Mouse (Mus musculus): ENCODE results near the gene Gimap4. TPM values are rescaled to one million over a fixed set of nuclear protein-coding genes. Genes with fewer than 3 reads are reported as not detected.

Gimap4 gene
- polyA plus RNA-seq, 1 experiment from 2014 or later, result 4.3 TPM

DNA sequence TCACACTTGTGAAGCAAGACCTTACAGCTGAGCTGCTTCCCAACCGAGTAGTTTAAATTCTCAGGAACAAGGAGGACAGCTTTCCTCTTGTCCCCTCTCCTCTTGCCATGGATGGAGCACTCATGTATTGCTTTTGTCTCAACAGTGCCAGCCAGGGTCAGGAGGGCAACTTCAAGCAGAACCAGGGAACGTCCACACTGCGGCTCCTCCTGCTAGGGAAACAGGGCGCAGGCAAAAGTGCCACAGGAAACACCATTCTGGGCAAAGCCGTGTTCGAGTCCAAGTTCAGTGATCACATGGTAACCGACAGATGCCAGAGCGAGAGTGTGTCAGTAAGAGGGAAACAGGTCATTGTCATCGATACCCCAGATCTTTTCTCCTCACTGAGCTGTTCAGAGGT lies 34.3 kb upstream of the Gimap4 start:
- no peak overlapping the region for H3K4me3 ChIP-seq
- H3K36me3 ChIP-seq, result no peaks in the 10 kb centered on the region
- H3K4me2 ChIP-seq (replicated peaks), result no peak overlapping the region
- H3K9ac ChIP-seq, result no peak overlapping the region
- no peaks in the 10 kb centered on the region for H3K4me1 ChIP-seq
- 90% methylated on average over 9 of the region's 9 CpGs for WGBS
- ATAC-seq (ENCODE audit: low FRiP score, low read depth), result no peak
- no peaks in the 10 kb centered on the region for H3K27me3 ChIP-seq (replicated peaks)
- H3K9me3 ChIP-seq, result no peaks in the 10 kb centered on the region
- H3K27ac ChIP-seq, result no peak overlapping the region

DNA sequence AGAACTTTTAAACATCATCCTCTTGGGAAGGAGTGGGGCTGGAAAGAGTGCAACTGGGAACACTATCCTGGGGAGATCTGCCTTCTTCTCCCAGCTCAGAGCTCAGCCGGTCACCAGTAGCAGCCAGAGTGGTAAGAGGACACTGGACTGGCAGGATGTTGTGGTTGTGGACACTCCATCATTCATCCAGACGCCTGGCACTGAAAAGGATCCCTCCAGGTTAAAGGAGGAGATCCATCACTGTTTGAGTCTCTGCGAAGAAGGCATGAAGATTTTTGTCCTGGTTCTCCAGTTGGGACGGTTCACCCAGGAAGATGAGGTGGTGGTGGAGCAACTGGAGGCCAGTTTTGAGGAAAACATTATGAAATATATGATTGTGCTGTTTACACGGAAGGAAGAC lies 25.6 kb upstream of the Gimap4 start:
- Histone ChIP-seq H3K4me2 (replicated peaks) (no peak overlapping the region), H3K4me3 (no peak overlapping the region), H3K36me3 (no peaks in the 10 kb centered on the region), H3K27me3 (replicated peaks) (no peaks in the 10 kb centered on the region), H3K9me3 (no peaks in the 10 kb centered on the region), H3K4me1 (no peaks in the 10 kb centered on the region), H3K9ac (no peak overlapping the region), H3K27ac (no peak overlapping the region)
- no peak for ATAC-seq (ENCODE audit: low FRiP score, low read depth)
- 86% methylated on average over 5 of the region's 5 CpGs for WGBS

DNA sequence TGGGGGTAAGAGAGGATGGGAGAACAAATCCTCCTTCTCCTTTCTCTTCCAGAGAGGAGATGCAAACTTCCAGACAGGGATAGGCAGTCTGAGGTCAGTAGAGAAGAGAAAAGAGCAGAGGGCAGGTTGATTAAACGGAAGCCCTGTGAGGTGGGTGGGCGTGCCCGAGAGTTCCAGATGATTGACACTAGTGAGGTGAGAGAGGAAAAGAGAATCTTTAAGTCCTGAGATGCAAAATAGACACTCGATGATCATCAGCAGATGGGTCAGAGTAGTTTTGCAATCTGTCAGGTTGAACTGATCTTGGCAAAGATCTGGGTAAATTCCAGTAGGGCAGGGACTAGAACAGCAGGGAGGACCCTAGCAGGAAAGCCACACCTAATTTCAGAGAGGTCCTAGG lies 19.6 kb upstream of the Gimap4 start:
- no peaks in the 10 kb centered on the region for H3K36me3 ChIP-seq
- no peaks in the 10 kb centered on the region for H3K9me3 ChIP-seq
- WGBS, result 94% methylated on average over 4 of the region's 4 CpGs
- no peak overlapping the region for H3K4me2 ChIP-seq (replicated peaks)
- no peak overlapping the region for H3K27ac ChIP-seq
- H3K4me1 ChIP-seq, result no peaks in the 10 kb centered on the region
- H3K27me3 ChIP-seq (replicated peaks), result no peaks in the 10 kb centered on the region
- H3K9ac ChIP-seq, result no peak overlapping the region
- no peak for ATAC-seq (ENCODE audit: low FRiP score, low read depth)
- H3K4me3 ChIP-seq, result no peak overlapping the region

DNA sequence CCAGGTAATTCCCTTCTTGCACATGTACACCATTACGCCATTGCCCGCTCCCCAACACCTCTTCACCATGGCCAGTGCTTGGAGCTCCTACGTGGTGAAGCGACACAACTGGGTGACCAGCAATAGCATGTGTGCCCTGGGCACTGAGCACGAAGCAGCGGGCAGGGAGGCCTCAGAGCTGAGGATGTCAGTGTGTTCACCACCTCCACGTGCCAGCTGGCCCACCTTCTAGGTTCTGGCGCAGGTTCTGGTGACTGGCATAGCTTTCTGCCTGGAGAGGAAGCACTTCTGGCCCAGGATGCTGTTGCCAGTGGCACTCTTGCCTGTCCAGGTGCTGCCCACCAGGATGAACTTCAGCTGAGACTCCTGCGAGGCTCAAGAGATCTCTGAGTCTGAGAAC lies 18.9 kb upstream of the Gimap4 start:
- Histone ChIP-seq H3K9me3 (no peaks in the 10 kb centered on the region), H3K9ac (no peak overlapping the region), H3K36me3 (no peaks in the 10 kb centered on the region), H3K4me1 (no peaks in the 10 kb centered on the region), H3K27ac (no peak overlapping the region), H3K4me2 (replicated peaks) (no peak overlapping the region), H3K4me3 (no peak overlapping the region), H3K27me3 (replicated peaks) (no peaks in the 10 kb centered on the region)
- ATAC-seq (ENCODE audit: low FRiP score, low read depth), result no peak
- WGBS, result 94% methylated on average over 9 of the region's 9 CpGs

DNA sequence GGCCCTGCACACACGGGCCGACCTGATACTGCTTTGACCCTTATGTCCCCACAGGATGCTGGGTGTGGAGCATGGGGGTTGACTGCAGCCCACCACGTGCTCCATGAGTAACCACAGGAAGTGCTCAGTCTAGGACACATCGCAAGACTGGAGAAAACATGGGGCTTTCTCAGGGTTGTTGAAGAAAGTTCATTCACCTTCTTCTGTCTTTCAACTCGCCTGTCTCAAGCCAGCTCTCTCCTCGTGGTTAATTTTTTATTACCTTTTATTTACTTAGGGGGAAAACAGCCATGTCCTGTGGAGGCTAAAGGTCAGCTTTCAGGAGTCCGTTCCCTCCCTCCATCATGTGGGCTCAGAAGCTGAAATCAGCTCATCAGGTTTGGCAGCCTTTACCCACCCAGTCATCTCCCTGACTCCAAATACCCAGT lies 18.2 kb upstream of the Gimap4 start:
- H3K4me3 ChIP-seq, result no peak overlapping the region
- WGBS, result 60% methylated on average over 7 of the region's 7 CpGs
- no peaks in the 10 kb centered on the region for H3K36me3 ChIP-seq
- no peaks in the 10 kb centered on the region for H3K4me1 ChIP-seq
- H3K27me3 ChIP-seq (replicated peaks), result no peaks in the 10 kb centered on the region
- no peak overlapping the region for H3K27ac ChIP-seq
- ATAC-seq (ENCODE audit: low FRiP score, low read depth), result no peak
- no peak overlapping the region for H3K4me2 ChIP-seq (replicated peaks)
- H3K9me3 ChIP-seq, result no peaks in the 10 kb centered on the region
- no peak overlapping the region for H3K9ac ChIP-seq

DNA sequence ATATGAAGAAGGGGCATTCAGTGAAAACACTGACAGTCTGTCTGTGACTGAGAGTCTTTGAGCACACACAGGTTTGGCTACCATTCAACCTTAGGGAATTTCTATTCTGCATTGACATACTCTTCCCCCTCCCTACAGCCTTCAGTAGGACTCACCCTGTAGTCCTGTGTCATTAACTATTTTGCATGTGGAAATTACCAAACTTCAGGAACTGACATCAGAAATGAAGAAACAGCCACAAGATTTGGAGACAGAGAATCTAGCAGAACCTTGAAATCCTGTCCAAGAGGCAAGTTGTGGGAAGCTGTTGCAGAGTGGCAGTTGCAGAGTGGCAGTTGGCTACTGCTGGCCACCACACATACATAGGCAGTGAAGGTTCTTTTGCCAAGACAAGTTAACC lies 16.3 kb upstream of the Gimap4 start:
- Histone ChIP-seq H3K4me2 (replicated peaks) (no peak overlapping the region), H3K27me3 (replicated peaks) (no peaks in the 10 kb centered on the region), H3K27ac (no peak overlapping the region), H3K4me1 (no peaks in the 10 kb centered on the region), H3K4me3 (no peak overlapping the region), H3K9ac (no peak overlapping the region), H3K9me3 (no peaks in the 10 kb centered on the region), H3K36me3 (no peaks in the 10 kb centered on the region)
- no peak for ATAC-seq (ENCODE audit: low FRiP score, low read depth)

DNA sequence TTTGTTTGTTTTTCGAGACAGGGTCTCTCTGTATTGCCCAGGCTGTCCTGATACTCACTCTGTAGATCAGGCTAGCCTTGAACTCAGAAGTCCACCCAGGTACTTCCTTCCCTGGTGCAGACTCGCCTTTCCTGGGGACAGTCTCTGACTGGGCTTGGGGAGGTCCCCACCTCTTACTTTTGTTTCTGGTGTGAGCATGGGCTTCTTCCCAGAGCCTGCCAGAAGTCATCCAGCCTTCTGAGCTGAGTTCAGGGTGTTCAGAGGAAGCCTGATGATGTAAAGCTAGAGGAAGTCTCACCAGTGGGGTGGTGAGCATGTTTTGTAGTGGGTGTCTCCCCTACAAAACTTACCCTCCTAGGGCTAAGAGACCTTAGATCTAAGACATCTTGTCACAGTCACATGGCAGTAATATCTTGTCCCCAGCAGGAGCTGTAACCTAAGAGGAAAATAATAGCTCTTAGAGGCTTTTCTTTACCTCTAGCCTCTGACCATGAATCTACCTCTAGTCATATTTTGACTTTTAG lies 14.8 kb upstream of the Gimap4 start:
- Histone ChIP-seq H3K27ac (no peak overlapping the region), H3K9ac (no peak overlapping the region), H3K27me3 (replicated peaks) (no peaks in the 10 kb centered on the region), H3K36me3 (no peaks in the 10 kb centered on the region), H3K9me3 (no peaks in the 10 kb centered on the region), H3K4me2 (replicated peaks) (no peak overlapping the region), H3K4me3 (no peak overlapping the region), H3K4me1 (no peaks in the 10 kb centered on the region)
- 74% methylated on average over 2 of the region's 2 CpGs for WGBS
- no peak for ATAC-seq (ENCODE audit: low FRiP score, low read depth)

DNA sequence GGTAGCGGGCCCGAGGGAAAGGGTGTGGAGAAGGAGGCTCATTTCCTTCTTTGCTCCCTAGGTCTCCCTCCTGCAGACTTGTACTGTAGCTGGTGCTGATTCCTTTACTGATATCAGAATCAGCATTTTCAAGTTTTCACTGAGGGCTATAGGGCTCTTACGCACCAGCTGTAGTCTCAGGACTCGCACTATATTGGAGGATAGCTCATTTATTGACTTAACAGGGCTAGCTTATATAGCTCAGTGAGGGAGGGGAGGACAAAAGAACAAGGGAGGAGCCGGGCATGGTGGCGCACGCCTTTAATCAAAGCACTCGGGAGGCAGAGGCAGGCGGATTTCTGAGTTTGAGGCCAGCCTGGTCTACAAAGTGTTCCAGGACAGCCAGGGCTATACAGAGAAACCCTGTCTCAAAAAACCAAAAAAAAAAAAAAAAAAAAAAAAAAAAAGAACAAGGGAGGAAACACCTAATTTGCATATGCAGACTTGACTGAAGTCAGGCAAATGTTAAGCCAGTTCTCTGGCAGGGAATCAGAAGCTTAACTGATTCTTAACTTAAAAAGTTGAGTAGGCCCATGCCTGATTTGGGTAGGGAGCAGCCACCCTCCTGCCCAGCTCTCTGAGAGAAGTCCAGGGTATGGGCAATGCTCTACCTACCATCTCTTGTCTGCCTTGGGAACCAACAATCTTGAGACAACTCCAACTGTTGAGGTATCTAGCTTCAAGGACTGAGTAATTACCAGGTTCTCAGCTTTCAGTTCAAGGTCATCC lies 9.9 kb upstream of the Gimap4 start:
- Histone ChIP-seq H3K4me3 (no peak overlapping the region), H3K36me3 (no peaks in the 10 kb centered on the region), H3K9me3 (no peaks in the 10 kb centered on the region), H3K27ac (no peak overlapping the region), H3K9ac (no peak overlapping the region), H3K4me1 (no peaks in the 10 kb centered on the region), H3K27me3 (replicated peaks) (no peaks in the 10 kb centered on the region), H3K4me2 (replicated peaks) (no peak overlapping the region)
- no peak for ATAC-seq (ENCODE audit: low FRiP score, low read depth)
- 92% methylated on average over 9 of the region's 9 CpGs for WGBS

DNA sequence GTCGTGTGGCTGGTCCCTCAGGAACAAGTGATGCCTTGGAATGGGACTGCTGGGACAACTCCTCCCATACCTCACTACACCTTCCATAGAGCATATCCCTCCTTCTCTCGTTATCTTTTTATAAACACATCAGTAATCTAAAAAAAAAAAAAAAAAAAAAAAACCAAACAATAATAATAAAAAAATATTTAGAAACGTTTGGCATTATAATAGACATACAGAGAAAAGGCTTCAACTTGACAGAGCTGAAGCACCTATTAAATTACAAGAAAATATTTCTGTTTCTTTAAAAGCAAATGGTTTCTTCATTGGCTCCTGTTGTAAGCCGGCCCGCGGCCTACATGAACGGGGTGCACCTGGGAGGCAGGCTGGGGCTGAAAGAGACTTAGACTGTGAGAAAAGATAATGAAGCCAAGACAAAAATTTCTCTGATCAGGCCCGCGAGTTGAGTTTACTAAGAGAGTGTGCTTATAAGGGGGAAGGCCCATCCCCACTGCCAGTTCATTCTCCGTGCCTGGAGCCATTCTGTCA lies 8.9 kb upstream of the Gimap4 start:
- Histone ChIP-seq H3K36me3 (no peaks in the 10 kb centered on the region), H3K27ac (no peak overlapping the region), H3K4me3 (no peak overlapping the region)

DNA sequence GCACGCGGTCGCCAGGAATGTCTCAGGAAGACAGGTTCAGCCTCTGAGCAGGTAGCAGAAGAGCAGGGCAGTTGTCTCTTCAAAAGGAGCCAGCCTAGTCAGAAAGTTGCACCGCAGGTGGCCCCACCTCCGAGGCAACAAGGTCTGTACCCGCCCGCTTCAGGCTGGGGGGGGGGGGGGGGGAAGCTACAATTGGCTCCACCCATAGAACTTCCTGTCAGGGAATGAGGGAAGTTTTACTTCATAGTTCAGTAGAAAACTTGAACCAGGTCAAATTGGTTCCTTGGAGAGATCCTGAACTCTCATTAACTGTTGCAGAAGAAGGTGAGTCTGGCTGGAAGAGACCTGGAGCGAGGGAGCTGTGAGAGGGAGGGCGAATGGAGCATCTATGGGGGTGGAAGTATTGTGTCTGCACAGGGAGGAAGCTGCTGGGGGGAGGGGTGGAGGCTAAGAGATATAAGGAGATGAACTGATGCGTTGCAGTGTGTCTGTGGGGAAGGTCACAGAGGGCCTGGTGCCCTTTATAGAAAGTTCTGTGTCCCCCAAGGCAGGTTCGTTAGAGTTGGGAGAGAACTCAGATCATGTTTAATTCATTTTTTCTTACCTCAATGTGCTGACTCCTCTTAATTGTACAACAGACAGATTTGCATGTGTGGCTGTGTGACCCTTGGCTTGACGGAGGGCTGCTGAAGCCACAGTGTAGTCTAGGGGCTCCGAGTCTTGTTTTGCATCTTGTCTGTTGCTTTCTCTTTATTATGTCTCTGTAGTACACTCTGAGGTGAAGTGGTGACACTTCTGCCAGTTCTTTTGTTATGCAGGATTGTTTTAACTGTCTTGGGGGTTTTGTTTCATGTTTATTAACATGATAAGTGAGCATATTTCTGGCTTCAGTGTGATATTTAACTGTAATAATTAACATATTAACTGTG lies 8.2 kb upstream of the Gimap4 start, which contains the start of gene Gimap9:
TSS of gene Gimap9 (plus strand) at position 199 of the 929 bp plus-strand sequence.
- Histone ChIP-seq H3K36me3 (no peaks in the 10 kb centered on the region), H3K4me2 (replicated peaks) (peak within 1 kb of the TSS; percentile 18; the same call in 1 of the 2 replicates), H3K27ac (no peak within 1 kb of the TSS), H3K27me3 (replicated peaks) (no peaks in the 10 kb centered on the region), H3K9ac (no peak within 1 kb of the TSS), H3K4me3 (no peak within 1 kb of the TSS), H3K9me3 (no peaks in the 10 kb centered on the region), H3K4me1 (no peaks in the 10 kb centered on the region)
- 31% methylated on average over 13 of the region's 13 CpGs for WGBS
- no peak for ATAC-seq (ENCODE audit: low FRiP score, low read depth)

More for the DNA sequence above, 8.9 kb upstream of the Gimap4 start:
- Histone ChIP-seq H3K4me2 (replicated peaks) (peak overlapping the region; percentile 18; the same call in 1 of the 2 replicates), H3K9me3 (no peaks in the 10 kb centered on the region), H3K9ac (no peak overlapping the region), H3K27me3 (replicated peaks) (no peaks in the 10 kb centered on the region), H3K4me1 (no peaks in the 10 kb centered on the region)
- ATAC-seq (ENCODE audit: low FRiP score, low read depth), result no peak
- 54% methylated on average over 10 of the region's 10 CpGs for WGBS

DNA sequence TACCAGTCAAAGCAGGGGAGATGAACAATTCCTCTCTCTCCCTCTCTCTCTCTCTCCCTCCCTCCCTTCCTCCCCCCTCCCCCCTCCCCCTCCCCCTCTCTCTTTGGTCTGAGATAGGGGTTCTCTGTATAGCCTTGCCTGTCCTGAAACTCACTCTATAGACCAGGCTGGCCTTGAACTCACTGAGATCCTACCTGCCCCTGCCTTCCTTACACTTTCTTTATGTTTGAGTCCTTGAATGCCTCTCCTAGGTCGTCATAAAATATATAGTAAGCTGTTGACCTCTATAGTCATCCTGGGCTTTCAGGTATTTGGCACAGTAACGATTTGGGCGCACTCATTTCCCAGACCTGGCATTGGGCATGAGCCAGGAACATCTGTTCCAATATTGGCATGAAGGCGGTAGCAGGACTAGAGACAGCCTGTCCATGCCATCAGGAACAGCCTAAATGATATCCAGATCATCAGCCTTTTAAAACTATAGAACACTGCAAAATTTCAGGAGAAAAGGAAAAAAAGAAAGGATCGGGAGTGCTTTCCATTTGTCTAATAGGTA lies 7.4 kb upstream of the Gimap4 start:
- WGBS, result 86% methylated on average over 5 of the region's 5 CpGs
- H3K9ac ChIP-seq, result no peak overlapping the region

More for the DNA sequence above, 7.4 kb upstream of the Gimap4 start:
- Histone ChIP-seq H3K4me3 (no peak overlapping the region), H3K9me3 (no peaks in the 10 kb centered on the region), H3K4me1 (no peaks in the 10 kb centered on the region), H3K4me2 (replicated peaks) (no peak overlapping the region), H3K27me3 (replicated peaks) (no peaks in the 10 kb centered on the region), H3K27ac (no peak overlapping the region), H3K36me3 (no peaks in the 10 kb centered on the region)
- ATAC-seq (ENCODE audit: low FRiP score, low read depth), result no peak

Measured in neural tube, embryonic 12.5 days (tissue).